Mouse (Mus musculus): Measurements from ENCODE around the gene Gm20388. TPM values are rescaled to one million over a fixed set of nuclear protein-coding genes. Genes with fewer than 3 reads are reported as not detected.

Gene Gm20388
- polyA plus RNA-seq, 1 experiment from 2014 or later, result not detected

DNA sequence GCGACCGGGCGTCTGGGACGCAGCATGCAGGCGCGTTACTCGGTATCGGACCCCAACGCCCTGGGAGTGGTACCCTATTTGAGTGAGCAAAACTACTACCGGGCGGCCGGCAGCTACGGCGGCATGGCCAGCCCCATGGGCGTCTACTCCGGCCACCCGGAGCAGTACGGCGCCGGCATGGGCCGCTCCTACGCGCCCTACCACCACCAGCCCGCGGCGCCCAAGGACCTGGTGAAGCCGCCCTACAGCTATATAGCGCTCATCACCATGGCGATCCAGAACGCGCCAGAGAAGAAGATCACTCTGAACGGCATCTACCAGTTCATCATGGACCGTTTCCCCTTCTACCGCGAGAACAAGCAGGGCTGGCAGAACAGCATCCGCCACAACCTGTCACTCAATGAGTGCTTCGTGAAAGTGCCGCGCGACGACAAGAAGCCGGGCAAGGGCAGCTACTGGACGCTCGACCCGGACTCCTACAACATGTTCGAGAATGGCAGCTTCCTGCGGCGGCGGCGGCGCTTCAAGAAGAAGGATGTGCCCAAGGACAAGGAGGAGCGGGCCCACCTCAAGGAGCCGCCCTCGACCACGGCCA, 1206.0 kb downstream of the Gm20388 start:
- Histone ChIP-seq H3K9ac (ENCODE audit: low read length) (0 out of 2 replicates have a peak overlapping the region, but pooled peaks have one; percentile 16), H3K4me2 (peak overlapping the region; percentile 73), H3K36me3 (ENCODE audit: control insufficient read depth, insufficient read depth, low read length) (no peaks in the 10 kb centered on the region), H3K27ac (ENCODE audit: low read depth, low read length) (no peak overlapping the region), H3K4me3 (ENCODE audit: low read depth, low read length) (peak overlapping the region; percentile 37), H3K9me3 (ENCODE audit: control insufficient read depth, low read length) (no peaks in the 10 kb centered on the region; the same call in 1 of the 2 replicates), H3K27me3 (ENCODE audit: control insufficient read depth, insufficient read depth, low read length) (peaks cover 89% of the 10 kb centered on the region), H3K4me1 (ENCODE audit: control insufficient read depth, insufficient read depth, low read length) (peaks cover 14% of the 10 kb centered on the region)
- 2% methylated on average over 55 of the region's 55 CpGs for WGBS
- DNase-seq (ENCODE audit: low spot score, missing footprints) (peak; percentile 94), ATAC-seq (ENCODE audit: low FRiP score) (no peak)

DNA sequence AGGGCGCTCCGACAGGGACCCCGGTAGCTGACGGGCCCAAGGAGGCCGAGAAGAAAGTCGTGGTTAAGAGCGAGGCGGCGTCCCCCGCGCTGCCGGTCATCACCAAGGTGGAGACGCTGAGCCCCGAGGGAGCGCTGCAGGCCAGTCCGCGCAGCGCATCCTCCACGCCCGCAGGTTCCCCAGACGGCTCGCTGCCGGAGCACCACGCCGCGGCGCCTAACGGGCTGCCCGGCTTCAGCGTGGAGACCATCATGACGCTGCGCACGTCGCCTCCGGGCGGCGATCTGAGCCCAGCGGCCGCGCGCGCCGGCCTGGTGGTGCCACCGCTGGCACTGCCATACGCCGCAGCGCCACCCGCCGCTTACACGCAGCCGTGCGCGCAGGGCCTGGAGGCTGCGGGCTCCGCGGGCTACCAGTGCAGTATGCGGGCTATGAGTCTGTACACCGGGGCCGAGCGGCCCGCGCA, 1206.6 kb downstream of the Gm20388 start:
- H3K27ac ChIP-seq (ENCODE audit: low read depth, low read length), result no peak overlapping the region
- no peak for ATAC-seq (ENCODE audit: low FRiP score)
- peak overlapping the region; percentile 9; the same call in 1 of the 2 replicates for H3K4me2 ChIP-seq
- DNase-seq (ENCODE audit: low spot score, missing footprints), result peak; percentile 94
- no peaks in the 10 kb centered on the region; the same call in 1 of the 2 replicates for H3K9me3 ChIP-seq (ENCODE audit: control insufficient read depth, low read length)
- under 1% methylated on average over 56 of the region's 62 CpGs for WGBS
- no peaks in the 10 kb centered on the region for H3K36me3 ChIP-seq (ENCODE audit: control insufficient read depth, insufficient read depth, low read length)
- no peak overlapping the region for H3K9ac ChIP-seq (ENCODE audit: low read length)
- H3K4me1 ChIP-seq (ENCODE audit: control insufficient read depth, insufficient read depth, low read length), result peaks cover 14% of the 10 kb centered on the region
- H3K27me3 ChIP-seq (ENCODE audit: control insufficient read depth, insufficient read depth, low read length), result peaks cover 92% of the 10 kb centered on the region
- peak overlapping the region; percentile 37 for H3K4me3 ChIP-seq (ENCODE audit: low read depth, low read length)

DNA sequence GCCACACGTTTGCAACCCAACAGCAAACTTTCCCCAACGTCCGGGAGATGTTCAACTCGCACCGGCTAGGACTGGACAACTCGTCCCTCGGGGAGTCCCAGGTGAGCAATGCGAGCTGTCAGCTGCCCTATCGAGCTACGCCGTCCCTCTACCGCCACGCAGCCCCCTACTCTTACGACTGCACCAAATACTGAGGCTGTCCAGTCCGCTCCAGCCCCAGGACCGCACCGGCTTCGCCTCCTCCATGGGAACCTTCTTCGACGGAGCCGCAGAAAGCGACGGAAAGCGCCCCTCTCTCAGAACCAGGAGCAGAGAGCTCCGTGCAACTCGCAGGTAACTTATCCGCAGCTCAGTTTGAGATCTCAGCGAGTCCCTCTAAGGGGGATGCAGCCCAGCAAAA, 1207.3 kb downstream of the Gm20388 start:
- WGBS, result under 1% methylated on average over 27 of the region's 28 CpGs
- H3K36me3 ChIP-seq (ENCODE audit: control insufficient read depth, insufficient read depth, low read length), result no peaks in the 10 kb centered on the region
- ATAC-seq (ENCODE audit: low FRiP score) (no peak), DNase-seq (ENCODE audit: low spot score, missing footprints) (peak; percentile 96)
- H3K4me3 ChIP-seq (ENCODE audit: low read depth, low read length), result peak overlapping the region; percentile 37
- no peak overlapping the region for H3K4me2 ChIP-seq
- peaks cover 14% of the 10 kb centered on the region for H3K4me1 ChIP-seq (ENCODE audit: control insufficient read depth, insufficient read depth, low read length)
- peaks cover 96% of the 10 kb centered on the region for H3K27me3 ChIP-seq (ENCODE audit: control insufficient read depth, insufficient read depth, low read length)
- no peaks in the 10 kb centered on the region; the same call in 1 of the 2 replicates for H3K9me3 ChIP-seq (ENCODE audit: control insufficient read depth, low read length)
- no peak overlapping the region for H3K9ac ChIP-seq (ENCODE audit: low read length)
- H3K27ac ChIP-seq (ENCODE audit: low read depth, low read length), result no peak overlapping the region

DNA sequence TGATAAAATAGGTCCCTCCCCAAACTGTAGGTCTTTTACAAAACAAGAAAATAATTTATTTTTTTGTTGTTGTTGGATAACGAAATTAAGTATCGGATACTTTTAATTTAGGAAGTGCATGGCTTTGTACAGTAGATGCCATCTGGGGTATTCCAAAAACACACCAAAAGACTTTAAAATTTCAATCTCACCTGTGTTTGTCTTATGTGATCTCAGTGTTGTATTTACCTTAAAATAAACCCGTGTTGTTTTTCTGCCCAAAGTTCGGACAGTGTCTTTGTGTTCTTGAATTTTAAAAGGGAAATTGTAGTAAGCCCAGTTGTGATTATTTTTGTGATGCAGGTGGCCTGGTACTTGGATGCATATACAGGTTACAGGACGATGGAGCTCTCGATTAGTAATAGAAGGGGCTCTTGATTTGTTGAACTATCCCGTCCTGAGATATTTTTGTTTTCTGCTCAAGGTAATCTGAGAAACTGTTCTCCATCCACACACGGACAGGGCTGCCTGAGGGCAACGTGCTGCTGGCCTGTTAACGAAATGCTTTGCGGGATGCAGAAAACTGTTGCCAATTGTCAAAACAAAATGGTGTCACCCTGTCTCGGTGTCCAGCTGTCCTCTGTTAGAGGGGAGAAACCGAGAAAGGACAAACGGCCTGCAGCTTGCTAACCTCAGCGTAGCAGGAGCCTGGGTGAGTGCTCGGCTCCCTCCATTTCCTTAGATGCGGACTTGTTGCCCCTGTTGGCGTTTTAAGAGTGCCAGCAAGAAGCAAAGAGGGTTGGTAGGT, 1208.2 kb downstream of the Gm20388 start:
- Histone ChIP-seq H3K4me1 (ENCODE audit: control insufficient read depth, insufficient read depth, low read length) (peaks cover 12% of the 10 kb centered on the region), H3K36me3 (ENCODE audit: control insufficient read depth, insufficient read depth, low read length) (no peaks in the 10 kb centered on the region), H3K4me2 (no peak overlapping the region), H3K27ac (ENCODE audit: low read depth, low read length) (no peak overlapping the region), H3K27me3 (ENCODE audit: control insufficient read depth, insufficient read depth, low read length) (peaks cover 99% of the 10 kb centered on the region), H3K9ac (ENCODE audit: low read length) (no peak overlapping the region), H3K4me3 (ENCODE audit: low read depth, low read length) (peak overlapping the region; percentile 37; the same call in 1 of the 2 replicates), H3K9me3 (ENCODE audit: control insufficient read depth, low read length) (no peaks in the 10 kb centered on the region; the same call in 1 of the 2 replicates)
- ATAC-seq (ENCODE audit: low FRiP score), result no peak
- peak; percentile 94 for DNase-seq (ENCODE audit: low spot score, missing footprints)
- WGBS, result 1% methylated on average over 18 of the region's 18 CpGs

DNA sequence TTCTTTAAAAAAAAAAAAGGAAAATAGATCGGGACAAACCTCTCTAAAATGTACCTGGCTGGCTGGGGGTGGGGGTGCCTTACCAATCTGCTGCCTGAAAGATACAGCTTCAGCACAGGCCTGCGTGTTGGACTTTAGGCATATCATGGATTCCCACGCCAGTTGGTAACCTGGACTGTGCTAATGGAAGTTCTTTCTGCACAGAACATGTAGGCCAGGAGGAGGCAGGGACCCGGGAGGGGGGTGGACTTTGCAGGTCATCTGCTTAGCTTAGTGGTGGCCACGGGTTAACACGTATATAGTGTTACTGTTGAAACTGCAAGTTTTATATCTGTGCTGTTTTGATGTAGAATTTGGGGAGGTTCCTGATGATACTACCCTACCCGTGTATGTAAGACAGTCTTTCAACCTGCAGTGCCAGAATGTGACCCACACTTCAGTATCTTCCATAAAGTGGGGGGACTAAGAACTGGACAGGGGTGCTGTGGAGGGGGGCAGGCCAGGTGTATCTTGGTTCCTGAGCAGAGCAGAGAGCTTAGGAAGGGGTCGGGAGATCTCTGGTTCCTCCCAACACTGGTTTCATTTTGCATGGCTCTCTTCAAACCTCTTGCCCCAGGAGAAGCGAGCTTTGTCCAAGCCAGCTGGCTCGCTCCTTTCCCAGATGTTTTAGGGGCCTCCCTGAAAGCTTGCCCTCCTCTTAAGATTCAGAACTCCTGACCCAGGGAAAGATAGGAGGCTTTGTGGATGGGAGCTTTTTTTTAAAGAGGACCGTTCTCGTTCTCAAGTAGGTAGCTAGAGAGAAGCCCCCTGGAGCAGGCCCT, 1209.2 kb downstream of the Gm20388 start:
- Histone ChIP-seq H3K27ac (ENCODE audit: low read depth, low read length) (no peak overlapping the region), H3K9ac (ENCODE audit: low read length) (no peak overlapping the region), H3K36me3 (ENCODE audit: control insufficient read depth, insufficient read depth, low read length) (no peaks in the 10 kb centered on the region), H3K27me3 (ENCODE audit: control insufficient read depth, insufficient read depth, low read length) (peaks cover 98% of the 10 kb centered on the region), H3K4me1 (ENCODE audit: control insufficient read depth, insufficient read depth, low read length) (peaks cover 12% of the 10 kb centered on the region), H3K4me2 (no peak overlapping the region), H3K9me3 (ENCODE audit: control insufficient read depth, low read length) (peaks cover 3% of the 10 kb centered on the region), H3K4me3 (ENCODE audit: low read depth, low read length) (no peak overlapping the region)
- ATAC-seq (ENCODE audit: low FRiP score) (no peak), DNase-seq (ENCODE audit: low spot score, missing footprints) (peak; percentile 92)
- 3% methylated on average over 12 of the region's 12 CpGs for WGBS

DNA sequence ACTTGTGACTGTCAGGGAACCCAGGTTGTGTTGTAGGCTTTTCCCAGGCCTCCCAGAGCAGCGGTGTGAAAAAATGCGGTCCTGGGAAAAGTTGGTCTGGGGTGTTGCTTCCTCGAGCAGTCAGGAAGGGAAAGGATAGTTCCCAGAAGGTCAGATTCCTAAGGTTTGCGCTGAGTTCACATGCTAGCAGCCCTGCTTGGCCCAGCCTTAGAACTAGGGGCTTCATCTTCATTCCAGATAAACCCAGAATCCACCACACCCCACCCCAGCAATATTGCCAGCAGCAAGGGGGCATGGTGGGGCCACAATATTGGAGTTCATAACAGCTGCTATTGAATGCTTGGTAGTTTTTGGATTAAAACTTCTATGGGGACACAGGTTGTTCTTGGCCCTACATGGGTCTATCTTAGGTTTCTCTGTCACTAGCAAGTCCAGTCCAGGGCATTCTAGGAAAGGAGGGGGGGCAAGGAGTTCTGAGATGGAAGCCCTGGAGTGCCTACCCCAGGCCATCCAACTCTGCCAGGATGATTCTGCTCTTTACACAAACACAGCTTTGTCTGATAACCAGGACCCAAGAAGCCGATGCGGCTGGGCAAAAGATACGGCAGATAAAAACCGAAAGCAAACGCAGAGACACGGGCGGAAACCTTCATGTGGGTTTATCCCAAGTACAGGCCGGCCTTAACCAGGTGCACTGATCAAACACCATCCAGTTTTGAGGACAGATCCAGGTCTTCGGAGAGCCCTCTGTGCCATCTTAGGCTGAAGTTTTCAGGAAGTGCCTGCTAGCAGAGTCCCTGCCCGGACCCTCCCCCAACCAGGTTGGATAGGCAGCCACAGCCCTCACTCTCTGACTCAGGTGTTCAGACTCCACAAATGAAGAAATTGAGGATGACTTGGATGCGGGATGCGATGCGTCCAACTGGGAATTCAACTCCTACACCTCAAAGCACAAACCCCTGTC, 1210.1 kb downstream of the Gm20388 start:
- Histone ChIP-seq H3K4me2 (no peak overlapping the region), H3K27me3 (ENCODE audit: control insufficient read depth, insufficient read depth, low read length) (peaks cover 98% of the 10 kb centered on the region), H3K27ac (ENCODE audit: low read depth, low read length) (no peak overlapping the region), H3K9ac (ENCODE audit: low read length) (no peak overlapping the region), H3K4me3 (ENCODE audit: low read depth, low read length) (no peak overlapping the region), H3K36me3 (ENCODE audit: control insufficient read depth, insufficient read depth, low read length) (no peaks in the 10 kb centered on the region), H3K4me1 (ENCODE audit: control insufficient read depth, insufficient read depth, low read length) (peaks cover 12% of the 10 kb centered on the region), H3K9me3 (ENCODE audit: control insufficient read depth, low read length) (peaks cover 3% of the 10 kb centered on the region)
- no peak for ATAC-seq (ENCODE audit: low FRiP score)
- WGBS, result 6% methylated on average over 17 of the region's 17 CpGs
- peak; percentile 88 for DNase-seq (ENCODE audit: low spot score, missing footprints)

DNA sequence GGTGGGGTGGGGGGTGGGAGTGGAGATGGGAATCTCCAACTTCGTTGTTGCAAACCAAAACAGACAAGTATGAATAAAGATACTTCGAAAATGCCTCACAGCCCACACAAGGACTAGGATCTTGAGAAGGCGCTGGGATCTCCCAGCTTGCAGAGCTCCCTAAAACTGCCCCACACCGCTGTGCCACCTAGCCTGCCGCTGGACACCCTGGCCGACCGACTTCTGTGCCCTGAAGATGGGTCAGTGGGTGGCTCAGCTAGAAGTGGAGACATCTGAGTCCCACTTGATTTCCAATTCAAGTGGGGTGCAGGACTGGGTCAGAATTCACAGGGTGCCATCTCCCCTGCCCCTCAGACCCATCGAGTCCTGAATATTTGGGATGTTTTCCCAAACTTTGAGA, 1211.1 kb downstream of the Gm20388 start:
- Histone ChIP-seq H3K4me1 (ENCODE audit: control insufficient read depth, insufficient read depth, low read length) (peaks cover 5% of the 10 kb centered on the region), H3K9ac (ENCODE audit: low read length) (no peak overlapping the region), H3K27ac (ENCODE audit: low read depth, low read length) (no peak overlapping the region), H3K36me3 (ENCODE audit: control insufficient read depth, insufficient read depth, low read length) (no peaks in the 10 kb centered on the region), H3K4me2 (no peak overlapping the region), H3K9me3 (ENCODE audit: control insufficient read depth, low read length) (peaks cover 3% of the 10 kb centered on the region), H3K27me3 (ENCODE audit: control insufficient read depth, insufficient read depth, low read length) (peaks cover 99% of the 10 kb centered on the region), H3K4me3 (ENCODE audit: low read depth, low read length) (no peak overlapping the region)
- 7% methylated on average over 8 of the region's 8 CpGs for WGBS
- DNase-seq (ENCODE audit: low spot score, missing footprints) (peak; percentile 85), ATAC-seq (ENCODE audit: low FRiP score) (no peak)

DNA sequence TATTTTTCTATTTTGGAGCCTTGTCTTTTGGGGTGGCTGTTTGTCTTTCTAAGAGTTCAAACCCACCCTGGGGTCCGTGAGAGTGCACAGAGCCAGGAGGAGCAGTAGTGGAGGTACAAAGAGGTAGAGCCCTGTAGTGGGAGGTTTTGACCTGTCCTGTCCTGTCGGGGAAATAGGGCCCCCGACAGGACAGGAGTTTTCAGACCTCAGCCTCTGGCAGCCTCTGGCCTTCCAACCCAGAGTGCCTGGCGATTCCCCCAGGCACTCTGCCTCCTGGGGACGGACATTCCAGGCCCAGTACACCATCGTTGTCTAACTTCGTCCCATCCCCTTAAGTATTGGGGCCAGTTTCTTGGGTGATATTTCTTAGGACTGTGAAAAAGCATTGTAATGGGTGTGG, 1211.7 kb downstream of the Gm20388 start:
- peaks cover 1% of the 10 kb centered on the region for H3K4me1 ChIP-seq (ENCODE audit: control insufficient read depth, insufficient read depth, low read length)
- H3K9ac ChIP-seq (ENCODE audit: low read length), result no peak overlapping the region
- ATAC-seq (ENCODE audit: low FRiP score) (no peak), DNase-seq (ENCODE audit: low spot score, missing footprints) (peak; percentile 85)
- H3K27ac ChIP-seq (ENCODE audit: low read depth, low read length), result no peak overlapping the region
- H3K4me2 ChIP-seq, result no peak overlapping the region
- H3K27me3 ChIP-seq (ENCODE audit: control insufficient read depth, insufficient read depth, low read length), result peaks cover 99% of the 10 kb centered on the region
- WGBS, result 8% methylated on average over 7 of the region's 7 CpGs
- peaks cover 3% of the 10 kb centered on the region for H3K9me3 ChIP-seq (ENCODE audit: control insufficient read depth, low read length)
- H3K36me3 ChIP-seq (ENCODE audit: control insufficient read depth, insufficient read depth, low read length), result no peaks in the 10 kb centered on the region
- H3K4me3 ChIP-seq (ENCODE audit: low read depth, low read length), result no peak overlapping the region

All from midbrain, embryonic 11.5 days (tissue).